Mouse (Mus musculus): ENCODE measurements around the gene Calr3.

Calr3 gene

DNA sequence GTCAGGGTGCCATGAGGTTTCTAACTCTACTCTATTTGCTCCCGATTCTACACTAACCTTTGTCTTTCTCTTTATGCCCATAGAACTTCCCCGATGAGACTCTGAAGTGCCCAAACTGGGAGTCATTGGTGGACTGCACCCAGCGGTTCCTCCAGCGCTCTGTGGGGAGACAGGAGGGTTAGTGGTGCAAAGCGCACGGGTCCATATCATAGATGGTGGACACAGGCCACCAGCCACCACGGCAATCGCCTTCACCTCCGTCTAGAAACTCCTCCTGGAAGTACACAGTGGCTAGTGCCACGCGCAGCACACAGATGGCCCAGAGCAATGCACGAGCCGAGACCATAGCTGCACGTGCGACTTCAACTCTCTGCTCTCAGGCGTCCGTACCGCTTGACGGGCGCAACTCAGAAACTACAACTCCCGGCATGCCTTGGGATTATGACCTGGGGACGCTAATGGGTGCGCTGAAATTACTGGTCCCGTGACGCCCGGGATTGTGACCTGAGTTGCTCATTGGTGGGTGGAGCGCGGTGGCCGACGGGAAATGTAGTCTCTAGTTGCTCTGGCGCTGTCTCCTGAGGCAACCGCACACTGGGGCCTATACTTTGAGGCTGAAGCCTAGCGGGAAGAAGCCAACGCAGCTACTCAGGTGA, at the start of gene Calr3, which contains the start of gene 1700030K09Rik:
TSS of gene Calr3 (minus strand) at position 533 of the 656 bp plus-strand sequence.
TSS of gene 1700030K09Rik (plus strand) at position 543 of the 656 bp plus-strand sequence.
- DNase-seq (ENCODE audit: low spot score), result peak; percentile 99

DNA sequence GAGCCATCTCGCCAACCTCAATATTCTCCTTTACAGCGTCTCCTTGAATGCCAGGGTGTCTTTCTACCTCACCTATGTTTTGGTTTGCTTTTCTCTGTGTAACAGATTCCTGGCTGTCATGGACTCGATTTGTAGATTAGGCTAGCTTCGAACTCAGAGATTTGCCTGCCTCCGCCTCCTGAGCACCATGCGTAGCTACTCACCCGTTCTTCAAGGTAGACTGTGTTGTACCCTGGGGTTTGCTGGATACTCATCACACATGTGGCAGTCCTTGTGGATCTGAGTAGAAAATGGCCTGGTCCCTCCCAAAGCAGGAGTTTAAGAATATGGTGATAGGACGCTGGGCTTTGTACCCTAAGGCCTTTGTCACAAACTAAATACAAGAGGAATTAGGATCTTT, 49.7 kb upstream of the Calr3 start:
- no peak for DNase-seq (ENCODE audit: low spot score)

DNA sequence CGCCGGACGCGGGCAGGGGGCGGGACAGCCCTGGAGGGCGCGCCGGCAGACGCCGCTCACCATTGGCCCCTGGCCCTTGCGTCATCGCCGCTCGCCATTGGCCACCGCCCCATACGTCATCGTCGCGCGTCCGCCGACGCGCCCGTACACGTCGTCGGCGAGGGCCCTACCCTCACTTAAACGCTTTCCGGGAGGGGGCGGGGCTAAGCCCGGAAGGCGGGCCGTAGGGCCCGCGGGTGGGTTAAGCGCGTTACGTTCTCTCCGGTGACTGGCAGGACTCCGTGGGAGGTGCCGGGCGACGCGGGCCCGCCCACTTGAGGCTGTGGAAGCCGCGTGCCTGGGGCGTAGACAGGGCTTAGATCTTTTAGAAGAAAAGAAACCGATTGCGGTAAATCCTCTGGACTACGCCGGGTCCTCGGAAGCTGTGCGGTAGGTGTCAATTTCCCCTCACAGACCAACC, 49.0 kb upstream of the Calr3 start:
- DNase-seq (ENCODE audit: low spot score), result peak; percentile 86

DNA sequence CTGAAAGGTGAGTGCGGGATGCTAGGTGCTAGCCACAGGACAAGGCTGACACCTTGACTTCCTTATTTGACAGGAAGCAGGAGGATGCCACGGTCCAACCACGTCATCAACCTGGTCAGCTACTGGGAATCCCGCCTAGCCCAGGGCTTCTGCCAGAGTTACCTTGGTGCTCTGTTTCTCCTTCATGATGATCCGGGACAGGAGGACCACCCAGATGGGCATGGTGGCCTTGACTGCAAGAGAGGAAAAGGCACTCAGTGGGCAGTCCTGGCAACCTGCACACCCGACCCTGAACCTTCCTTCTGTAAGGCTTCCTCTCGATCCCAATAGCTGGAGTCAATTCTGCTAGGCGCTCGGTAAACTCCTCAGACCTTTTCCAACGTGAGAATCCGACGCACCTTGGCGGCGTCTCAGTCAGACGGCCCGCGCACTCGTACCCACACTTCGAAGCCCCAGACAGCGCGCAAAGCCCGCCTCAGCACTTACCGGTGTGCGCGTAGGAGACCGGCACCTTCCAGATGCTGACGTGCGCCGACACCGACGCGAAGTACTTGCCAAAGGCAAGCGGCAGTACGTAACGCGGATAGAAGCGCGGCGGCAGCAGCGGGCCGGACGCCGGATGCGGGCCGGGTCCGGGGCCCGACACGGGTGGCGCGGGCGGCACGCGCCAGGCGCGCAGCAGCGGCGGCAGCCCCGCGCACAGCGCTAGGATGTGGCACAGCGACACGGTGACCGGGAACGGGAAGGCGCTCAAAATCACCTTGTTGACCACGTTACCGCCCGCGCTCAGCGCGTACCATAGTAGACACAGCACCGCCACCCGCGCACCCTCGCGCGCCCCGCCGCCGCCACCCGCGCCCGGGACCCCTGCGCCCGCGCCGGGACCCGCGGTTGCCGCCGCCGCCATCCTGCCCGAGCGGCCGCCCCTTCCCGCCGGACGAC, 48.3 kb upstream of the Calr3 start, which contains the start of gene Slc35e1:
TSS of gene Slc35e1 (minus strand) at position 935 of the 942 bp plus-strand sequence.
- no peak for DNase-seq (ENCODE audit: low spot score)

DNA sequence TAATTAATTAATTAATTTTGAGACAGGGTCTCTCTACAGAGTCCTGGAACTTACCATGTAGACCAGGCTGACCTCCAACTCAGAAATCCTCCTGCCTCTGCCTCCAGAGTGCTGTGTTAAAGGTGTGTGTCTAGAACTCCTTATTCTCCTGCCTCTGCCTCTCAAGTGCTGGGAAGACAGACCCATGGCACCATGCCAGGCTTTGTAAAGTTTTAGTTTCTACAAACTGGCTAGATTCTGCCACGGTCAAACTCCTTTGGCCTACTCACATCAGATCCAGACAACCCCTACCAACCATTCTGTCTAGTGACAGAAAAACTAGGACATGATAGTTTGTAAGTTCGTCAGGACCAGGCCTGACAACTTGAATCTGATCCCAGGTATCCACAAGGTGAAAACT, 47.3 kb upstream of the Calr3 start:
- DNase-seq (ENCODE audit: low spot score), result no peak

DNA sequence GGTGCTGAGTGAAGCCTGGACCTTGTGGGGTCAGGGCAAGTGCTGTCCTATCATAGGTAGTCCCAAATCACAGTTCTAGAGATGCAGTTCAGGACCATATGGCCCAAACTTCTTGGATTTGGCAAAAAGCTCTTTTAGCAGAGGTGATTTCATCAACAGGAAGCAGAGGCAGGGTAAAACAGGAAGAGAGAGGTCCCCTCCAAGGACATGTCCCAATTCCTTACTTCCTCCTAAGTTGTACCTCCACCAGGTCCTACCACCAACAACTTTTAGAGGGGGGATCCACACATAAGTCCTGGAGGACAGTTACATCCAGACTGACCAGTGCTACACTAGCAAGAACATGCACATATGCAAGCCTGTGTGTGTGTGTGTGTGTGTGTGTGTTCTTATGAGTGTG, 43.3 kb upstream of the Calr3 start:
- no peak for DNase-seq (ENCODE audit: low spot score)

DNA sequence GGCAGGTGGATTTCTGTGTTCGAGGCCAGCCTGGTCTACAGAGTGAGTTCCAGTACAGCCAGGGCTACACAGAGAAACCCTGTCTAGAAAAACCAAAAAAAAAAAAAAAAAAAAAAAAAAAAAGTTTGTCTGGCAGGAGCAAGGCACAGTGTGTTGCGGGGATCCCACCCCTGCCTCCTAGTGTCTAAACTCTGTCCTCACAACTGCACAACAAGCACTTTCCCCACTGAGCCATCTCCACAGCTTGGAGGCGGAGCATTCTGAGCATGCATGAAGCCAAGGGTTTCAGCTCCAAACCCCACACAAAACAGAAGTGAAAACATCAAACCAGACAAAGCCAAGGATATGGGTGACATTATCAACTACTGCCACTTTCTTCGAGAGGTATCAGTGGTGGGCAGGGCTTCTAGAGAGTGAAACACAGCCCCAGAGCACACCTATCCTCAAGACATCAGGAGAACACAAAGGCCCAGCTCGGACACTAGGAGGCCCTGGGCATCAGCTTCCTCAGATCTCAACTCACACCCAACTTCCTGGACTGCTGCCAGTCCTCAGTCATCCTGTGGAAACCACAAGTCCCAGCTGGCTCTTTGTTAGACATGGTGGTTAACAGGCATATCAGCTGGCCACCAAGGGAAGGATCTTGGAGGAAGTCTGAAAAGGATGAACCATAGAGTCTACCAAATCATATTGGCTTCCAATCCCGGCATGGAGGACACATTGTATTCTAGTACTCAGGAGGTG, 42.0 kb upstream of the Calr3 start:
- no peak for DNase-seq (ENCODE audit: low spot score)

DNA sequence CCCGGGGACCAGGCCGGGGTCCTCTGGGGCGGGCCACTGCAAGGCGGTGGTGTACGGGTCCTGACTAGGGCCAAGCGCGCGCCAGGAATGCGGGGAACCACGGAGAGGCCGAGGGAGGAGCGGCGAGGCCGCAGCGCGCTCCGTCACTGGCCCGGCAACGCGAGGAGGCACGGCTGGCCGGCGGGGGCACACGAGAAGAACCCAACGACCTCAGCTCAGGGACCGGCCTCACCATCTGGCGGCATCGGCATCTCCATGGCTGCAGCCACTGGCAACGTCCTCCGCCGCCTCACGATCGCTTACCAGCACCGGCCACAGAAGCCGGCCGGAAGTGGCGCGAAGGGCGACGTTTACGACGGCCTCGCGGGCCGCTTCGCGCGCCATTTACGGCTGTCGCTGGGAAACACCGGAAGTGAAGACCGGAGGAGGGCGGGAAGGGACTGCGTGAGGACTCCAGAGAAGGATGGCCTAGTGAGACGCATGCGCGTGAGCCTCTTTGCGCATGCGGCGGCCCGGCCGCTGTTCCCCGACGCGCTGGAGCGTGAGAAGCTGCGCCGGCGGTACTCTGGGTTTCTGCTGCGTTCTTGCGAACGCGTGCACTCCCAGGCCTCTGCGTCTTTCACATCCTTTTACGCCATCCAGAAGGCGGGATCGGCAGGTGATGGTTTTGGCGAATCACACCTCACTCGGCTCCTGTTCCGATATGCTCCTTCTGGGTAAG, 31.3 kb upstream of the Calr3 start, which contains the start of gene Cherp:
TSS of gene Cherp (minus strand) at position 401 of the 721 bp plus-strand sequence.
- peak; percentile 93 for DNase-seq (ENCODE audit: low spot score)

DNA sequence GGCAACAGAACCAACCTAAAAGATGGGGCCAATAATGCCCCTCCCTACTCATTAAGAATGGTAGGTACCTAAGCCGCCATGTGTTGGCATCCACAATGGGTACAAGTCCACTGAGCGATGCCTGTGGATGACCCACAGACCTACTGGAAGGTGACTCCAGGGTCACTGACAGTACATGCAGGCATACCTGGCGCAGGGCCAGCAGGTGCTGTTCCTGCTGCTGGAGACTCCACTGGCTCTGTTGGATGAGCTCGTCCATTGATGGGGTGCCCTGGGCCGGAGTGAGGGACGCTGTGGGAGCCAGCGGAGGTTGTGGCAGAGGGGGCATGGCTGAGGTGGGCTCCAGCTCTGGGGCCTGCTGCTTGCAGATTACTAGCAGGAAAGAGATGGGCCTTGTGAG, 27.0 kb upstream of the Calr3 start:
- no peak for DNase-seq (ENCODE audit: low spot score)

DNA sequence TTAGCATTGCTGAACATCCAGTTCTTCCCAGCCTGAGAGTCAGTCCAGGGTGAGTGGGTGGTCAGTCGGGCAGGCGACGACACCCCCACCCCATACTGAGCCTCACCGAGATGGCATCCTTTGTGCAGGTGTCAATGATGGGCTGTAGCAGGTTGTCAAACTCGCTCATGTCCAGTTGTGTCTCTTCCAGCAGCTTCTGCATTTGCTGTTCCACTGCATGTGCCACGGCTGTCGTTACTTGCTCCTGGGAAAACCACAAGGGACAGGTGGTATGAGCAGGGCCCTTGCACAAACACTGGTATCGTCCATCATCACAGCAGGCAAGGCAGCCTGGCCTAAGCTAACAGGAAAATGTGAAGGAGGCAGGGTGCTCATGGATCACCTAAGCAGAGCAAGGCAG, 26.3 kb upstream of the Calr3 start:
- no peak for DNase-seq (ENCODE audit: low spot score)

DNA sequence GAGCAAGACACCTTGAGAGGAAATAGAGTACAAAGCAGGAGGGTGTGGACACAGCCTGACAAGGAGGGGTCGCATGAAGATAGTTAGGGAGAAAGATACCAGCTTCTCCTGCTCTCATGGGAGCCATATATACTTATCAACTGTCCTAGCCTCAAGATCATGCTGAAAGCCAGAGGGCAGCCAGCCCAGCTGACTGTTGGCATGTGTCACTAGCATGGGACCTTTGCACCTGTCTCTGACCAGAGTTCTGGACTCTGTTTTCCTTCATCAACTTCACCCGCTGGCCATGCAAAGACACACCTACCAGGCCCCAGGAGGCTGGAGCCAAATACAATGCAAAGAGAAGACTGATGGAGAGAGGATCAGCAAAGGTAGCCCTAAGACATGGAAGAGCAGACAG, 25.6 kb upstream of the Calr3 start:
- no peak for DNase-seq (ENCODE audit: low spot score)

DNA sequence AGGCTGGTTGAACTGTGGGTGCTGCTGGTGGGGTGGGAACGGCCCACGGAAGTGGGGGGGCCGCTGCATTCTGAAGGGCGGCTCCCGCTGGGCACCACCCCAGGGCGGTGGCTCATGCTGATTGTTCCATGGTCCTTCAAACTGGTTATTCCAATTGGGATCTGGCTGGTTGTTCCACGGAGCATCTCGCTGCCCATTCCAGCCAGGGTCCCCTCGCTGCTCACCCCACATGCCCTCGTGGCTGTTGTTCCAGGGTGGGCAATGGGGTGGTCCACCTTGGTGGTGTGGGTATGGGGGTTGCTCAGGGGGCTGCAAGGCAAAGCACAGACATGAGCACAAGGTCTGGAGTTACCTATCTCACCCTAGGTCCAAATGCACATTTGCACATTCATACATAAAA, 20.5 kb upstream of the Calr3 start:
- no peak for DNase-seq (ENCODE audit: low spot score)

DNA sequence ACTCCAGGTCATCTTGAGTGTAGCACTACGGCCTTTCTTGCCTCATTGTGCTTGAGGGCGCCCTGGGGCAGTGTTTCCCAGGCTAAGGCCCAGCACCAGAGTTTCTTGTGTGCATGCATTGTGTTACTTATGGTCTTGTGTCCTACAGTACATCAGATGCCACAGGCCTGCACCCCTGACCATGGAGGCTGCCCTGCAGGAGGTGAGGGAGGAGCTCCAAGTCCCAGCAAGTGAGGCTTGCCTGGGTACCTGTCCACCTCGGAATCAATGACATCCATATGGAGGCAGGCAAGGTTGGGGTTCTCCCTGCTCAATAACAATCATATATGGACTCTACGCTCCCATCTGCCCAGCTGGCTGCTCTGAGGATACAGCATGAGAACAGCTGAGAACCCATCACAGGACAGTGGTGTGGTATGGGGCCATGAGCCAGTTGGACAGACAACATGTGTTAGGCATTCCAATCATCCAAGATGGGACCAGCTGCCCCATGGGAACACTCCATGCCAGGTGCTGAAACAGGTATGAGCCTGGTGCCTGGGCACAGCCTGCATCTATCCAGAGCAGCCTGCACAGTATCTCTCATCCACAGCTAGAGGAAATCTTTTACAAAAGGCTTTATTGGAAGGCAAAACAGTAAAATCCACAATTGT, 16.3 kb upstream of the Calr3 start:
- DNase-seq (ENCODE audit: low spot score), result no peak

DNA sequence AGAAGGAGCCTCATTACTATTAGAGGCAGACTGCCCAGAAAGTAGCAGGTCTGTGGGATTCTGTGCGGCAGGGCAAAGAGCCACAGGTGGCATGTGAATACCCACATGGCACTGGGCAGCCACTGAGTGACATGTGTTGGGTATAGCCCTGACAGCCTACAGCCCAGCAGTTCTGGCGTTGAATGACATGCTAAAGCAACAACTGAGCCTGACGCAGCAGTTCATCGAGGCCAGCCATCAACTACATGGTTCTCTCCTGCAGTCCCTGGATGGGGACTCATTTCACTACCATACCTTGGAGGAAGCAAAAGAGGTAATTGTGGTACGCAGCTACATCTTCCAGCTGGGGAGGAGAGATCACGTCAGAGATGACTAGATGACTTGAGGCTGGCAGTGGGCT, 14.8 kb upstream of the Calr3 start:
- DNase-seq (ENCODE audit: low spot score), result no peak

DNA sequence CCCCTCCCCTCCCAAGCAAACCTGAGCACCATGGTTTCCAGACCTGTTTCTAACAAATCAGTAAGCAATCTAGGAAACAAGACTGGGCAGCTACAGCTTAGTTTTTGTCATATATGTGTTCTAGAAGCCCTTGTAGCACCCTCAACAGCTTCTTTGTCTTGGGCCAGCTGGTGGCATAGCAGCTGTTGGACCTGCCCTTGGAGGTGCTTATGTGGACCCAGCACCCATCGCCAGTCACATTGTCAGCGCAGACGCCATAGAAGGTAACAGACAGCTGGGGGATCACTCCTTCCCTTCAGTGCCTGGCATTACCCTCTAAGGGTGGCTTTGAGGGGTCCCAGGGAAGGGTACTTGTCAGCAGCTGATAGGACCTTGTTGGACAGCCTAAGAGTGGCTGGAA, 14.1 kb upstream of the Calr3 start:
- no peak for DNase-seq (ENCODE audit: low spot score)

DNA sequence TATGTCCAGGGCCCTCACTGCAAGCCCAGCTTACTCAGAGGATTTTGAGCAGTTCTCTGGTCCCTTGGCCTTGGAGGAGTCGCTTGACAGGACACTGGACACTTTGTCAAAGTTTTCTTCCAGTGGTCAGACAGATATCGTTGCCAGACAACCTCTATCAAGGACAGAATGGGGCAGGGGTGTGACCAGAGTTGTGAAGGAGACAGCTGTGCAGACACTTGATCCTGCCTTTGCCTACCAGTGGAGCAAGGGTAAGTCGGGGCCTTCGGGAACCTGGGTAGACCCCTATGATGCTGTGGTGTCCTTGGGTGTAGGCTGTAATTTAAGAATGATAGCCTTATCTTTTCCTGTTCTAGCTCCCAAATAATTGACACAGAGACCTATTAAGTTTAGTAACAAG, 11.6 kb upstream of the Calr3 start:
- DNase-seq (ENCODE audit: low spot score), result no peak

DNA sequence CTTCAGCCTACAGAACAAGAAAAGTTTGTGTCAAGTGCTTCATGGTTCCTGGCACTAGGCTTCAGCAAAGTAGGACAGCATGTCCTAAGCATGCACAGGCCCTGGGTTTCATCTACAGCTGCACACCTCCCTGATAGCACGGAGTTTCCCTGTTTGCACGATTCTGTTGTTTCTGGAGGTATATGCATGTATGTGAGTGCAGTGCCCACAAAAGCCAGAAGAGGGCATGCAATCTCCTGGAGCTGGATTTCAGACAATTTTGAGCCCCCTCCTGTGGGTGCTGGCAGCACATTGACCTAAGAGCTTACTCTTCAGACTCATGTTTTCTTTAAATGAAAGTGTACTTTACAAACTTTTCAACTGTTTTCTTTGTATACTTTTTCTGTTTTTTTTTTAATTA, 10.2 kb upstream of the Calr3 start:
- DNase-seq (ENCODE audit: low spot score), result no peak

DNA sequence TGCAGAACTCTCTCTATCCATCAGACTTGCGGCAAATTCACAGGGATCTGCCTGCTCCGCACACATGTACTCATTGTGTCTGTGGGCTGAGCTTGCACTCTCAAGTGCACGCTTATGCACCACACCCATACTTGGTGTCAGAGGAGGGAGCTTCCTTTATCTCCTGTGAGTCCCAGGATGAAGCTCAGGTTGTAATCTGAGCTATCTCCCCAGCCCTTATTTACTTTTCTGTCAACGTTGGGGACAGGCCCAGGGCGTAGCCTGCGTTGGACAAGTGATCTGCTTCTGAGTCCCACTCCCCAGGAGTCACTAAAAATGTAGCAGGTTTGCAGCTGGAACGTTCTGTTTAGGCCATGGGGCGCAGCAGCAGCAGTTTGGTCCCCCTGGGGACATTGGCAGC, 7.8 kb upstream of the Calr3 start:
- DNase-seq (ENCODE audit: low spot score), result no peak

DNA sequence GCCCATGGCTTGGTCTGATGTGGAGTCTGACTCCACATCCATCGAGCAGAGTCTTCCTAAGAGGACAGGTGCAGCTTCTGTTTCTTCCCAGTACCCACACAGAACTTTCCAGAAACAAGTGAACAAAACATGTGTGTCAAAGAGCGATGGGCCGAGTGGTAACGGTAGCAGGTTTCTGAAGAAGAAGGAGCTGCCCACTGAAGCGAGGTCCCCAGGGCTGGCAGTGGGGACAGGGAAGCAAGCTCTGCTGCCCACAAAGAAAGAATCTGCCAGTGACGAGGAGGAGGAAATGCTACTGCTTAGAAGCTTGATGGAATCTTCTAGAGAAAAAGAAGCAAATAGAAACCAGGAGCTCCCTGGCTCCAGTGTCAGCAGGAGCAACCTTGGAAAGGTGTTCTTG, 1.4 kb upstream of the Calr3 start:
- no peak for DNase-seq (ENCODE audit: low spot score)

DNA sequence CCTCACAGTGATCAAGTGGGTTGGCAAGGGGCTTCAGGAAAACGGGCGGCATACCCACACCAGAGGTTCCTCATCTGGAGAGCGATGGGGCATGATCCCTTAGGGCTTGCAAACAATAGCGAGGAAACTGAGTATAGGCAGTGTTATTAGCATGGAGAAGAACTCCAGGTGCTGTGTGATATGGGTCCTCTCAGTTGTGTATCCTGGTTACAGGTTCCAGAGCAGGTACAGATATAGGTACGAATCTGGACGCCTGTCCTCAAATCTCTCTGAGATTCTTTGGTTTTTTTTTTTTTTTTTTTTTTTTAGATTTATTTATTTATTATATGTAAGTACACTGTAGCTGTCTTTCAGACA, 302 bp upstream of the Calr3 start:
- DNase-seq (ENCODE audit: low spot score), result no peak

Data from layer of hippocampus, adult 9-10 months (tissue).